Mouse (Mus musculus) heart, adult 8-10 months (tissue): ENCODE data around the gene Tpo. TPM values are rescaled to one million over a fixed set of nuclear protein-coding genes. Genes with fewer than 3 reads are reported as not detected.

Source experiments
- DNase-seq: peaks from one replicate; pipeline ENCODE4 v3.0.0; 2022; ENCODE audit warnings: low spot score
- total RNA-seq, 4 experiments: library from RNA; stranded (reverse); gene quantifications; 2 replicates each; pipeline ENCODE4 v1.2.4; 2022

Tpo gene
- total RNA-seq, 4 experiments from 2014 or later = not detected

- DNase-seq = no peak
These were observed 112.0 kb downstream of the Tpo start for GRCm38 (mm10) chr12:30020447-30020846.

GRCm38 (mm10) chr12:30017131-30017530, 115.3 kb downstream of the Tpo start:
- DNase-seq = no peak

GRCm38 (mm10) chr12:30015501-30015900, 116.9 kb downstream of the Tpo start:
- DNase-seq = no peak

- no peak for DNase-seq
These were observed 123.7 kb downstream of the Tpo start for GRCm38 (mm10) chr12:30008741-30009140.

GRCm38 (mm10) chr12:30006586-30006985, 125.8 kb downstream of the Tpo start:
- DNase-seq = no peak

Other genes starting within 250 kb of the Tpo start
- 10 to 100 TPM; 23.8 to 32.9 (median 29.5) TPM for gene Pxdn, start 195.0 kb downstream of the Tpo start, total RNA-seq
- gene Sntg2, start 240.8 kb upstream of the Tpo start, total RNA-seq = under 1 TPM in 3 of 4 experiments, not detected in 1; 0.28 to 0.43 (median 0.41) TPM